Mouse (Mus musculus) limb, embryonic 11.5 days (tissue): ENCODE results near the gene Sstr4. TPM values are rescaled to one million over a fixed set of nuclear protein-coding genes. Genes with fewer than 3 reads are reported as not detected.

Source experiments
- ATAC-seq: fragments of 200-750 bp; cut with Nextera tagmentation; 2 replicates; pipeline ENCODE4 v1.8.0; 2017; ENCODE audit warnings: low read depth; ENCODE audit not compliant: insufficient number of reproducible peaks, low FRiP score, low TSS enrichment
- DNase-seq: peaks from one replicate; pipeline ENCODE4 v3.0.0-alpha.2; 2015; ENCODE audit warnings: low spot score
- H3K27ac ChIP-seq: fragments of 300-500 bp; sonication (generic); replicated peaks from 2 replicates; pipeline ENCODE4 v1.5.1; 2014; ENCODE audit warnings: low read depth, mild to moderate bottlenecking, low read length
- H3K27me3 ChIP-seq: fragments of 300-500 bp; sonication (generic); 2 replicates; pipeline ENCODE4 v1.6.1; 2014; ENCODE audit warnings: mild to moderate bottlenecking, low read length, mixed read lengths; ENCODE audit not compliant: control insufficient read depth, insufficient read depth
- H3K36me3 ChIP-seq: fragments of 300-500 bp; sonication (generic); 2 replicates; pipeline ENCODE4 v1.6.1; 2014; ENCODE audit warnings: mild to moderate bottlenecking, low read length, moderate library complexity, mixed read lengths; ENCODE audit not compliant: control insufficient read depth, insufficient read depth
- H3K4me1 ChIP-seq: fragments of 300-500 bp; sonication (generic); 2 replicates; pipeline ENCODE4 v1.6.1; 2014; ENCODE audit warnings: low read length, mixed read lengths; ENCODE audit not compliant: control insufficient read depth, insufficient read depth
- H3K4me2 ChIP-seq: fragments of 300-500 bp; sonication (generic); 2 replicates; pipeline ENCODE4 v1.6.1; 2014; ENCODE audit warnings: low read depth, mild to moderate bottlenecking, moderate library complexity; ENCODE audit not compliant: severe bottlenecking
- H3K4me3 ChIP-seq: fragments of 300-500 bp; sonication (generic); 2 replicates; pipeline ENCODE4 v1.5.1; 2014; ENCODE audit warnings: low read depth, low read length
- H3K9ac ChIP-seq: fragments of 300-500 bp; sonication (generic); 2 replicates; pipeline ENCODE4 v1.6.1; 2014; ENCODE audit warnings: mild to moderate bottlenecking, low read length
- H3K9me3 ChIP-seq: fragments of 300-500 bp; sonication (generic); 2 replicates; pipeline ENCODE4 v1.6.1; 2016; ENCODE audit warnings: low read length; ENCODE audit not compliant: control insufficient read depth
- whole genome bisulfite sequencing: fragments of 180-500 bp; shearing (Covaris S2); extraction: QIAGEN DNeasy Blood & Tissue Kit; methylation state at CpG from one replicate; pipeline ENCODE4 v1.1.7; 2014; 5-methylcytosine and 5-hydroxymethylcytosine counted together
- polyA plus RNA-seq: library from polyadenylated mRNA; unstranded; fragments of >200 nt; fragmentation: Nextera tagmentation; extraction: Ambion mirVana; gene quantifications from 2 replicates; pipeline ENCODE4 v1.2.1, GENCODE M21; 2014

The Sstr4 gene
- polyA plus RNA-seq, 1 experiment from 2014 or later = 0.64 TPM

- Histone ChIP-seq H3K27ac (no peak overlapping the region), H3K4me2 (no peak overlapping the region), H3K4me1 (peaks cover 6% of the 10 kb centered on the region; the same call in 1 of the 2 replicates), H3K9ac (no peak overlapping the region), H3K9me3 (no peaks in the 10 kb centered on the region), H3K27me3 (peaks cover 28% of the 10 kb centered on the region), H3K4me3 (no peak overlapping the region), H3K36me3 (no peaks in the 10 kb centered on the region)
- WGBS = 85% methylated on average over 1 of the region's 1 CpGs
- DNase-seq = no peak
- ATAC-seq = no peak
These were observed 14.7 kb downstream of the Sstr4 start for GRCm38 (mm10) chr2:148409821-148410220.

GRCm38 (mm10) chr2:148419151-148419550, 24.0 kb downstream of the Sstr4 start:
- 79% methylated on average over 3 of the region's 3 CpGs for WGBS
- Histone ChIP-seq H3K9me3 (no peaks in the 10 kb centered on the region), H3K4me1 (no peaks in the 10 kb centered on the region), H3K36me3 (no peaks in the 10 kb centered on the region), H3K4me3 (no peak overlapping the region), H3K27me3 (no peaks in the 10 kb centered on the region), H3K27ac (no peak overlapping the region), H3K9ac (no peak overlapping the region), H3K4me2 (no peak overlapping the region)
- DNase-seq (no peak), ATAC-seq (no peak)

GRCm38 (mm10) chr2:148419776-148420175, 24.6 kb downstream of the Sstr4 start:
- Histone ChIP-seq H3K9ac (no peak overlapping the region), H3K27ac (no peak overlapping the region), H3K36me3 (no peaks in the 10 kb centered on the region), H3K4me1 (no peaks in the 10 kb centered on the region), H3K9me3 (no peaks in the 10 kb centered on the region), H3K27me3 (no peaks in the 10 kb centered on the region), H3K4me3 (no peak overlapping the region), H3K4me2 (no peak overlapping the region)
- 90% methylated on average over 2 of the region's 2 CpGs for WGBS
- DNase-seq = no peak
- ATAC-seq = no peak

GRCm38 (mm10) chr2:148421112-148421511, 26.0 kb downstream of the Sstr4 start:
- H3K4me2 ChIP-seq = no peak overlapping the region
- H3K9ac ChIP-seq = no peak overlapping the region
- no peaks in the 10 kb centered on the region for H3K27me3 ChIP-seq
- ATAC-seq (no peak), DNase-seq (no peak)
- 70% methylated on average over 1 of the region's 1 CpGs for WGBS
- H3K36me3 ChIP-seq = no peaks in the 10 kb centered on the region
- no peaks in the 10 kb centered on the region for H3K4me1 ChIP-seq
- H3K4me3 ChIP-seq = no peak overlapping the region
- H3K9me3 ChIP-seq = no peaks in the 10 kb centered on the region
- no peak overlapping the region for H3K27ac ChIP-seq

- Histone ChIP-seq H3K27me3 (no peaks in the 10 kb centered on the region), H3K9ac (no peak overlapping the region), H3K4me1 (no peaks in the 10 kb centered on the region), H3K36me3 (no peaks in the 10 kb centered on the region), H3K4me2 (no peak overlapping the region), H3K9me3 (no peaks in the 10 kb centered on the region), H3K27ac (no peak overlapping the region), H3K4me3 (no peak overlapping the region)
- DNase-seq (no peak), ATAC-seq (no peak)
- WGBS = 70% methylated on average over 1 of the region's 1 CpGs
These were observed 26.6 kb downstream of the Sstr4 start for GRCm38 (mm10) chr2:148421706-148422105.

- H3K4me1 ChIP-seq = no peaks in the 10 kb centered on the region
- H3K9me3 ChIP-seq = no peaks in the 10 kb centered on the region
- H3K4me2 ChIP-seq = no peak overlapping the region
- no peak overlapping the region for H3K4me3 ChIP-seq
- no peak overlapping the region for H3K9ac ChIP-seq
- ATAC-seq = no peak
- no peaks in the 10 kb centered on the region for H3K27me3 ChIP-seq
- H3K27ac ChIP-seq = no peak overlapping the region
- whole genome bisulfite sequencing = 73% methylated on average over 5 of the region's 5 CpGs
- H3K36me3 ChIP-seq = no peaks in the 10 kb centered on the region
- DNase-seq = no peak
These were observed 30.7 kb downstream of the Sstr4 start for GRCm38 (mm10) chr2:148425709-148426382.

GRCm38 (mm10) chr2:148427553-148427952, 32.4 kb downstream of the Sstr4 start:
- no peaks in the 10 kb centered on the region for H3K9me3 ChIP-seq
- H3K27ac ChIP-seq = no peak overlapping the region
- ATAC-seq (no peak), DNase-seq (no peak)
- no peak overlapping the region for H3K9ac ChIP-seq
- H3K4me2 ChIP-seq = no peak overlapping the region
- no peaks in the 10 kb centered on the region for H3K36me3 ChIP-seq
- no peaks in the 10 kb centered on the region for H3K27me3 ChIP-seq
- 0 out of 2 replicates have a peak, but pooled peaks cover 2% of the 10 kb centered on the region for H3K4me1 ChIP-seq
- 87% methylated on average over 3 of the region's 3 CpGs for WGBS
- no peak overlapping the region for H3K4me3 ChIP-seq

GRCm38 (mm10) chr2:148428523-148428922, 33.4 kb downstream of the Sstr4 start:
- Histone ChIP-seq H3K27ac (no peak overlapping the region), H3K9me3 (no peaks in the 10 kb centered on the region), H3K27me3 (no peaks in the 10 kb centered on the region), H3K9ac (no peak overlapping the region), H3K4me1 (0 out of 2 replicates have a peak, but pooled peaks cover 2% of the 10 kb centered on the region), H3K4me3 (no peak overlapping the region), H3K36me3 (no peaks in the 10 kb centered on the region), H3K4me2 (no peak overlapping the region)
- no peak for DNase-seq
- no peak for ATAC-seq
- 80% methylated on average over 3 of the region's 3 CpGs for WGBS

- Histone ChIP-seq H3K27me3 (no peaks in the 10 kb centered on the region), H3K9ac (no peak overlapping the region), H3K4me1 (0 out of 2 replicates have a peak, but pooled peaks cover 2% of the 10 kb centered on the region), H3K4me2 (no peak overlapping the region), H3K27ac (no peak overlapping the region), H3K36me3 (no peaks in the 10 kb centered on the region), H3K4me3 (no peak overlapping the region), H3K9me3 (no peaks in the 10 kb centered on the region)
- DNase-seq = no peak
- ATAC-seq = no peak
These were observed 33.9 kb downstream of the Sstr4 start for GRCm38 (mm10) chr2:148429001-148429505.
